Mouse (Mus musculus) effector memory CD4-positive, alpha-beta T cell, adult 7 months (primary cell): ENCODE data around the gene Cd209e. TPM values are rescaled to one million over a fixed set of nuclear protein-coding genes. Genes with fewer than 3 reads are reported as not detected.

Source experiments
- polyA plus RNA-seq: library from polyadenylated mRNA; unstranded; fragments of 100-300 nt; shearing (Covaris generic); gene quantifications from one replicate; pipeline ENCODE4 v1.2.1, GENCODE M21; 2017

Gene Cd209e
- 0.35 TPM for polyA plus RNA-seq

GRCm38 (mm10) chr8:3854209-3854608, at the start of gene Cd209e:
Gene Cd209e (minus strand): TSS chr8:3854309.

GRCm38 (mm10) chr8:3878455-3878854, 24.3 kb upstream of the Cd209e start, which contains the start of gene Cd209d:
Gene Cd209d (minus strand): TSS chr8:3878555.

Other genes with a start within 250 kb of the Cd209e start
- gene Xab2, start 233.0 kb downstream of the Cd209e start, polyA plus RNA-seq: 113 TPM
- 79.9 TPM for gene Pet100, start 232.8 kb downstream of the Cd209e start, polyA plus RNA-seq
- not detected for gene Pcp2, start 228.8 kb downstream of the Cd209e start, polyA plus RNA-seq
- 212 TPM for gene Stxbp2, start 223.4 kb downstream of the Cd209e start, polyA plus RNA-seq
- not detected for gene Retn, start 198.5 kb downstream of the Cd209e start, polyA plus RNA-seq
- gene Mcemp1, start 188.6 kb downstream of the Cd209e start, polyA plus RNA-seq: not detected
- gene Fcor, start 181.9 kb downstream of the Cd209e start, polyA plus RNA-seq: not detected
- gene Trappc5, start 178.0 kb downstream of the Cd209e start, polyA plus RNA-seq: 22.3 TPM
- gene Fcer2a, start 160.1 kb downstream of the Cd209e start, polyA plus RNA-seq: 0.46 TPM
- not detected for gene Clec4g, start 133.7 kb downstream of the Cd209e start, polyA plus RNA-seq
- 0.60 TPM for gene Cd209a, start 105.3 kb downstream of the Cd209e start, polyA plus RNA-seq
- not detected for gene Cd209d, start 24.2 kb upstream of the Cd209e start, polyA plus RNA-seq
- gene Cd209b, start 72.5 kb upstream of the Cd209e start, polyA plus RNA-seq: not detected
- 1.3 TPM for gene Cd209c, start 100.4 kb upstream of the Cd209e start, polyA plus RNA-seq